Mouse (Mus musculus) pancreas, adult 10 weeks (tissue): Measurements from ENCODE around the gene Map6. TPM values are rescaled to one million over a fixed set of nuclear protein-coding genes. Genes with fewer than 3 reads are reported as not detected.

Experiments used
- polyA plus RNA-seq: library from polyadenylated mRNA; stranded (reverse); fragments of 350-450 nt; fragmentation: Illumina TruSeq; extraction: RNeasy Lipid Tissue Mini Kit (QIAGEN cat#74804); gene quantifications from one replicate; pipeline ENCODE4 v1.2.3, GENCODE M21; 2015; ENCODE audit warnings: low read depth, low replicate concordance; ENCODE audit not compliant: insufficient read depth

The Map6 gene
- 3.8 TPM for polyA plus RNA-seq

DNA sequence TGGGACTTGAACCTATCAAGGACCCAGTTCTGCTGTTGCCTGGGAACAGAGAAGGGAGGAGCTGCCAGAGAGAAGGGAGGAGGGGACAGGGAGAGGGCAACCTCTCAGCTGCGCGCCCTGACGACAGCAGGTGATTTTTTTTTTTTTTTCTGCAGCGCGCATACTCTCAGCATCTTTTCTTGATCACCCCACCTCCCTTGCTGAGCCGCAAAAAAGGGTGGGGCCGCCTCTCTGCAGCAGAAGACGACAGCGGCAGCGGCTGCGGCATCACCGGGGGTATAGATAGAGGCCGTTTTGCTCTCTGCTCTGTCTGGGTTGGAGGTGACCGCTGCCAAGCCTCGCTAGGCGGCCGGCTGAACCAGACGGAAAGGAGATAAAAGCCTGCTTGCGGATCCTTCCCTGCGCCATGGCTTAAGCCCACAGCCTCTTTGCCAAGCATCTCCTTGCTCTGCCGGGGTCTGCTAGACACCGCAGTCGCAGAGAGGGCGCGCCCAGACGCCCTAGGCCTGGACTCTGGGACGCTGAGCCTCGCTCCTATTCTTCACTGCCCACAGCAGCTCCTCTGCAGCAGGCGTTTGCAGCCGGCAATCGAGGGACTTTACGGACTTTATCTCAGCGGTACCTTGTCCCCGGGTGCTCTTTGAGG lies at the start of gene Map6:
Gene Map6, plus strand, starts transcription at position 197 of the 646 bp plus-strand sequence.

DNA sequence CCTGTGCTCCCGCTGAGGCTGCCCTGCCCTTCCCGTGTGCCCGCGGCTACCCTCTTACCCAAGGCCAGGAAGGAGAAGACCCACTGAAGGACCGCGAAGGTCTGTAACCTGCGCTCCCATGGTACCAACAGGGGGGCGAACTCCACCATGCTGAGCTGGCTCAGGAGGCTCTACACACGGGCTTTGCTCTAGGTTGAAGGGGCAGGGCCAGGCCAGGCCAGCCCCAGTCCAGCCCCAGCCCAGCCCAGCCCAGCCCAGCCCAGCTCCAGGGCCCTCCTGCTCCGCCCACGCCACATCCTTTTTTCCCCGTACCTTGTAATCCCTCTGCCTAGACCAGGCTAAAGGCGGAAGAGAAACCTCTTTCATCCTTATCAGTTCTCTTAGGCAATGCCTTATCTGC lies 28.8 kb upstream of the Map6 start, which contains the start of gene Mogat2:
Gene Mogat2, minus strand, starts transcription at position 203 of the 400 bp plus-strand sequence.

DNA sequence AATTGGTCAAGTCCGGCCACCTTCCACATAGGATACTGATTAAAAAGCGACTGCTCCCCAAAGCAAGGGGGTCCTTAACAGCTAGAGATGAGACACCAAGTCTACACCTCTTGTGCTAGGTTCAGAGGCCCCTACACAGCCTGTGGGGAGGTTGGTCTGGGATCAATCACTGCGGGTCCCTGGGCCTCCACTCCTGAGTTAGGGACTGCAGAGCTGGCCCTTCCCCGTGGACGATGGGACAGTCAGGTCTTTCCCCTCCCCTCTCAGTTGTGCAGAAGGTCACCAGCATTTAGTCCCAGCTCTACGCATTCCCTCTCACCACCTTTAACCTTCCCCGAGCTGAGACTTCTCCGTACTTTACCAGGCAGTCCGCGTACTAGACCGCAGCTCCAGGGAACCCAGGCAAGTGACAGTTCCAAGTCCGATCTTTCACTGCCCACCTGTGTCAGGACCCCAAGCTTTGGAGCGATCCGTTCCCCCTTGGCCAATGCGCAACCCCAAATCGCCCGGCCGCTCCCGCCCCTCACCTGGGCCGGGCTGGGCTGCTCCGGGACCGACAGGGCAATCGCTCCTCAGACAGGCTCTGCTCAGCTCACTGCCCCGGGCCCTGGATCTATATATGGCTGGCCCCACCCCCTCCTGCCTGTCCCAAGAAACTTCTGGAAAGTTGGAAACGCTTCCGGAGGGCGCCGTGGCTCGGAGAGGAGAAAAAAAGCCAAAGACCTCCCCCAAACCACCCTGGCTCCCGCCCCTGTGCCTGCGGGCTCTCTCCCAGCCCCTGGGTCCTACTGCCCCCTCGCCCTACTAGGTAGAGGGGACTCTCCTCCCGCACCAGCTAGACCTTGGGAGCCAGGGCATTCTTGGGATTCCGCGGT lies 85.5 kb downstream of the Map6 start, which contains the start of gene Serpinh1:
Gene Serpinh1, minus strand, starts transcription at position 714 of the 875 bp plus-strand sequence.

DNA sequence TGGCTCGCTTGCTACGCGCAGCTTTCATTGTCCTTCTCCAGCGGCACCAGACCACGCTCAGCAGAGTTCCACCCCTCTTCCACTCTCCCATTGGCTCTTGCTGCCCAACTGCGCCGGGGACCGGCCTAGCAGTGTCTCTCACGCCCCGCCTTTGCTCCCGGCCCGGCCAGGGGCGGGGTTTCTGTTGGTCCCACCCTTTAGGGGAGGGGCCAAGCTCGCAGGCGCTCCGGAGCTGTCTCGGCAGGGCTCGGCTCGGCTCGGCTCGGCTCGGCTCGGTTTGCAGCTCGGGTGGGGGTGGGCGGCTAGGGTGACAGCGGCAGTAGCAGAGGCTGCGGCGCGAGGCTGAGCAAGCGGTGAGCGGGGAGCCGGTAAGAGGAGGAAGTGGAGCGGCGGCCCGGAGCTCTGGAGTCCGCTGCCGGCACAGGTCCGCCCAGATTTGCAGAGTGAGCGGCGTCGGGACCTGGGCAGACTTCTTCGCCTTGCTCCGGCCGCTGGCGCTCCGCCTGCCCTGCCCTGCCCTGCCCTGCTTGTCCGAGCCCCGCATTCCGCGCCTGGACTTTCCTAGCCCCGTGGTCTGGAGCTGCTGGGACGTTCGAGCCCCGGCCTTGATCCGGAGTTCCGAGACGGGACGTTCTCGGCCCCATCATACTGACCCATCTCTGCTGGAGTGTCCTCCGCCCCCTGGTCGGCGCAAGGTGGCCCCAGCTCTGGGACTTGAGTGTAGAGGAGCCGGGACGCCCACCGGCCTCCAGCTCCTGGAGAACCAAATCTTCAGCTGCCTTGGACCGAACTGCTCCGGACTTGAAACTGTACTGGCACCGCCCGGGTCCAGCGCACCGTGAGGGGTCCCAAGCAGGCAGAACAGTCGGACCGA lies 114.2 kb downstream of the Map6 start, which contains the start of gene Gdpd5:
Gene Gdpd5, plus strand, starts transcription at position 201 of the 874 bp plus-strand sequence.

Other genes with a start within 250 kb of the Map6 start
- gene Uvrag, start 126.3 kb upstream of the Map6 start, polyA plus RNA-seq, result 4.5 TPM
- gene Dgat2, start 84.7 kb upstream of the Map6 start, polyA plus RNA-seq, result 6.7 TPM
- not detected for gene Mogat2, start 28.8 kb upstream of the Map6 start, polyA plus RNA-seq
- 67.3 TPM for gene Serpinh1, start 85.8 kb downstream of the Map6 start, polyA plus RNA-seq
- gene Gdpd5, start 114.0 kb downstream of the Map6 start, polyA plus RNA-seq, result 9.1 TPM
- 0.48 TPM for gene Klhl35, start 198.6 kb downstream of the Map6 start, polyA plus RNA-seq
- 267 TPM for gene Rps3, start 216.3 kb downstream of the Map6 start, polyA plus RNA-seq